Mouse (Mus musculus) olfactory bulb, adult 2 months (tissue): Measurements from ENCODE around the gene Ece1.

ENCODE experiments used
- CTCF ChIP-seq: fragments of 200-500 bp; IDR thresholded peaks from 2 replicates; pipeline ENCODE4 v1.5.1; 2012; ENCODE audit warnings: low read depth, mild to moderate bottlenecking, low read length, moderate library complexity; ENCODE audit not compliant: insufficient read depth
- POLR2A ChIP-seq: fragments of 200-500 bp; IDR thresholded peaks from 2 replicates; pipeline ENCODE4 v1.6.1; 2012; ENCODE audit warnings: mild to moderate bottlenecking, low read depth, low read length, moderate library complexity; ENCODE audit not compliant: insufficient read depth

- TF ChIP-seq POLR2A, result no peak
- TF ChIP-seq CTCF, result no peak
These were observed 15.4 kb downstream of the Ece1 start for GRCm38 (mm10) chr4:137877432-137877881.
